Mouse (Mus musculus) embryonic facial prominence, embryonic 10.5 days (tissue): ENCODE data around the gene Krtap4-16. TPM values are rescaled to one million over a fixed set of nuclear protein-coding genes. Genes with fewer than 3 reads are reported as not detected.
"Not testable (repeated sequence)": the region's sequence is repeated elsewhere in the genome, so short reads cannot be mapped to it uniquely, and the experiment has no call there.

Source experiments
- DNase-seq: peaks from one replicate; pipeline ENCODE4 v3.0.0-alpha.2; 2017; ENCODE audit warnings: low spot score
- H3K27ac ChIP-seq: fragments of 300-500 bp; sonication (generic); replicated peaks from 2 replicates; pipeline ENCODE4 v1.5.1; 2016; ENCODE audit warnings: mild to moderate bottlenecking
- H3K27me3 ChIP-seq: fragments of 300-500 bp; sonication (generic); replicated peaks from 2 replicates; pipeline ENCODE4 v1.6.1; 2016; ENCODE audit warnings: low read depth, mild to moderate bottlenecking; ENCODE audit not compliant: poor library complexity, severe bottlenecking
- H3K36me3 ChIP-seq: fragments of 300-500 bp; sonication (generic); replicated peaks from 2 replicates; pipeline ENCODE4 v1.6.1; 2016; ENCODE audit warnings: mild to moderate bottlenecking, moderate library complexity
- H3K4me1 ChIP-seq: fragments of 300-500 bp; sonication (generic); 2 replicates; pipeline ENCODE4 v1.6.1; 2016
- H3K4me3 ChIP-seq: fragments of 300-500 bp; sonication (generic); 2 replicates; pipeline ENCODE4 v1.5.1; 2016; ENCODE audit warnings: mild to moderate bottlenecking, moderate library complexity
- H3K9me3 ChIP-seq: fragments of 300-500 bp; sonication (generic); 2 replicates; pipeline ENCODE4 v1.6.1; 2016; ENCODE audit warnings: mild to moderate bottlenecking
- WGBS: fragments of 180-500 bp; shearing (Covaris S2); methylation state at CpG from one replicate; pipeline ENCODE4 v1.1.7; 2016; 5-methylcytosine and 5-hydroxymethylcytosine counted together
- polyA plus RNA-seq: library from polyadenylated mRNA; unstranded; fragments of >200 nt; fragmentation: Nextera tagmentation; extraction: Ambion mirVana; gene quantifications from 2 replicates; pipeline ENCODE4 v1.2.1, GENCODE M21; 2016

Krtap4-16 gene
- polyA plus RNA-seq, result not detected in 2 replicates

DNA sequence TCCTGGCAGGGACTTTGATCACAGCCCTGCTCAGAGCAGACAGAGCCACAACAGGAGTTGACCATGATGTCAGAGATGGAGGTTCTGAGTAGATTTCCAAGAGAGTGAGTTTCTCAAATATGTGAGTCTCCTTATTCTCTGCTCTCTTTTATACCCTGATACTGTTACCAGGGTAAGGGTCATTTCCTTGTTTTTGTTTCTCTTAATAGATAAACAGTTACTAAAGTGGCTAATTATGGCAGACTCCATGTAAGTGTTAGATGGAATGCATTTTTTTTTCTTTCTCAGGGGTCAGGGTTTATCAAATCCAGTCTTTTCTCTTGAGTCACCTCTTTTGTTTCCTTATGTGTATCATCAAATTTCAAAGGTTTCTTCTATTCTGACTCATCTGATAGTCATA, at the start of gene Krtap4-16:
Gene Krtap4-16 (minus strand): TSS at position 101 of the 400 bp plus-strand sequence.
- no peak for DNase-seq
- H3K36me3 ChIP-seq, result no peaks in the 10 kb centered on the region
- no peaks in the 10 kb centered on the region for H3K4me1 ChIP-seq
- no peak within 1 kb of the TSS for H3K27ac ChIP-seq
- H3K4me3 ChIP-seq, result no peak within 1 kb of the TSS
- H3K27me3 ChIP-seq, result no peaks in the 10 kb centered on the region
- H3K9me3 ChIP-seq, result no peaks in the 10 kb centered on the region

DNA sequence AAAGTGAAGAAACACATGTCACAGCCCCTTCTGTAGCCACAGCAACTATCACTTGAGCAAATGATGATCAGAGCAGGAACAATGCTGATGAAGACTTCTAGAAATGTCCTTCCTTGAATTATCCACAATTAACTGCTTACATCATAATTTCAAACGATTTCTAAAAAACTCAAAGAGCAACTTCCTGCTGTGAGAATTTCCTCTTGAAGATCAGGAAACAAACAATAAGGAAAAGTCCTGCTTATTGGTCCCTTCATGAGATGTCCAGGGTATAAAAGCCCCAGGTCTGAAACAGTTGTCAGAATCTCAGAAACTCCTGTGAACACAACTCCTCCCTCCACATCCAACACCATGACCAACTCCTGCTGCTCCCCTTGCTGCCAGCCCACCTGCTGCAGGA, 27.5 kb upstream of the Krtap4-16 start, which contains the start of gene Gm11567:
Gene Gm11567 (plus strand): TSS at position 301 of the 400 bp plus-strand sequence.
- H3K27me3 ChIP-seq, H3K36me3 ChIP-seq, H3K27ac ChIP-seq, H3K9me3 ChIP-seq, H3K4me1 ChIP-seq, DNase-seq, H3K4me3 ChIP-seq: not testable (repeated sequence)
- WGBS, result 67% methylated on average over 1 of the region's 1 CpGs

DNA sequence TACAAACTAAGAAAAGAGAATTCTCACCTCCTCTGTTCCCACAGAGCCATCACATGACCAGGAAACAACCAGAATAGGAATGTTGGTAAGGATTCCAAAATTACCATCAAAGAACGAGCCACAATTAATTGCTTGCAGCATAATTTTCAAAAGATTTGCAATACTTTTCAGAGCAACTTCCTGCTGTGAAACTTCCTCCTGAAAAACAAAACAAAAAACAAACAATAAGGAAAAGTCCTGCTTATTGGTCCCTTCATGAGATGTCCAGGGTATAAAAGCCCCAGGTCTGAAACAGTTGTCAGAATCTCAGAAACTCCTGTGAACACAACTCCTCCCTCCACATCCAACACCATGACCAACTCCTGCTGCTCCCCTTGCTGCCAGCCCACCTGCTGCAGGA, 21.7 kb upstream of the Krtap4-16 start, which contains the start of gene Krtap9-1:
Gene Krtap9-1 (plus strand): TSS at position 301 of the 400 bp plus-strand sequence.
- not testable (repeated sequence) for H3K9me3 ChIP-seq, H3K27ac ChIP-seq, H3K36me3 ChIP-seq, DNase-seq, H3K4me3 ChIP-seq, H3K4me1 ChIP-seq, H3K27me3 ChIP-seq
- 71% methylated on average over 1 of the region's 1 CpGs for WGBS

- not testable (repeated sequence) for H3K36me3 ChIP-seq, H3K27me3 ChIP-seq, H3K4me3 ChIP-seq, H3K27ac ChIP-seq, H3K9me3 ChIP-seq, DNase-seq, H3K4me1 ChIP-seq
- 75% methylated on average over 1 of the region's 1 CpGs for WGBS
Observed at GRCm38 (mm10) chr11:99864176-99864575, 12.8 kb upstream of the Krtap4-16 start, which contains the start of gene Gm11559. TSS of gene Gm11559 (plus strand) at chr11:99864476.

DNA sequence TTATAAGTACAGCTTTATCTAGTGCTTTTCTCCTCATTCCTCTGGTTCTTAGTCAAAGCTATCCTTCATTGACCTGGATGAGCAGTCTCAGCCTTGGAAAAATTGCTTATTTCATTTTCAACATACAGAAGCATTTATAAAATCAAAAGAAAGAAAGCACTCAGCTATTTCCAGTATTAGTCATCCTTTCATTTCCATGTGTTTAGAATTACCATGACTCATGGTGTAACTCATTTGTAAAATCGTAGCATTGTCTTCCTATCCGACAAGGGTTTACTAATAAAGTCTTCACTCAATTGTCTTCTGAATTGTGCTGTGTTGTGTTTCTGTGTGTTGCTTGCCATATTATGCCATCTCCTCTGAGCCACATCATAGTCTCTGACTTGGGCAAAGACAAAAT, 7.4 kb upstream of the Krtap4-16 start:
- Histone ChIP-seq H3K27ac (no peak overlapping the region), H3K27me3 (no peaks in the 10 kb centered on the region), H3K4me1 (no peaks in the 10 kb centered on the region), H3K36me3 (no peaks in the 10 kb centered on the region), H3K4me3 (no peak overlapping the region), H3K9me3 (no peaks in the 10 kb centered on the region)
- WGBS, result 82% methylated on average over 2 of the region's 2 CpGs
- DNase-seq, result no peak

- Histone ChIP-seq H3K27ac (no peak within 1 kb of the TSS), H3K36me3 (no peaks in the 10 kb centered on the region), H3K4me3 (no peak within 1 kb of the TSS), H3K27me3 (no peaks in the 10 kb centered on the region), H3K4me1 (no peaks in the 10 kb centered on the region), H3K9me3 (no peaks in the 10 kb centered on the region)
- 88% methylated on average over 2 of the region's 2 CpGs for WGBS
- no peak for DNase-seq
Observed at GRCm38 (mm10) chr11:99857617-99858016, 6.2 kb upstream of the Krtap4-16 start, which contains the start of gene Gm11568. TSS of gene Gm11568 (plus strand) at chr11:99857917.

- no peak overlapping the region for H3K4me3 ChIP-seq
- H3K27ac ChIP-seq, result no peak overlapping the region
- no peaks in the 10 kb centered on the region for H3K4me1 ChIP-seq
- H3K27me3 ChIP-seq, result no peaks in the 10 kb centered on the region
- no peaks in the 10 kb centered on the region for H3K9me3 ChIP-seq
- no peaks in the 10 kb centered on the region for H3K36me3 ChIP-seq
- WGBS, result 62% methylated on average over 3 of the region's 3 CpGs
- DNase-seq, result peak; percentile 21
Observed at GRCm38 (mm10) chr11:99854121-99854520, 2.7 kb upstream of the Krtap4-16 start.

- Histone ChIP-seq H3K36me3 (no peaks in the 10 kb centered on the region), H3K9me3 (no peaks in the 10 kb centered on the region), H3K27ac (no peak overlapping the region), H3K27me3 (no peaks in the 10 kb centered on the region), H3K4me1 (no peaks in the 10 kb centered on the region), H3K4me3 (no peak overlapping the region)
- 91% methylated on average over 2 of the region's 2 CpGs for WGBS
- no peak for DNase-seq
Observed at GRCm38 (mm10) chr11:99846746-99847145, 4.7 kb downstream of the Krtap4-16 start.

DNA sequence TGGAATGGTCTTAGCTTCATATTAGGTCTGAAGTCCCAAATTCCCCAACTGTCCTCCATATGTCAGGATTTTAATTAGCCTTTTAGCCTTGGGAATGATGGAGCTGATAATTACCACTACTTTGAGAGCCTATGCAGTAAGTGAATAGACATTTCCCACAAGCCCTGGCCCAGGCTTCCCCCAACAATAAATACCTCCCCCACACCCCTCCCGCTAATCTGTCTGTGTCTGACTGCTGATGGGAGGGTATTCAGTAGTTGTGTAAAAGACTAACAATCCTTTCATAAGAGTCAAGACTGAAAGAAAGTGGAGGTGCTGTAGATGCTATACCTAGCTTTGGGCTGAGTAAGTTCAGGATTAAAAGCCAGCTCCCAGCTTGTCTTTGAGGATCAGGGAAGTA, 9.2 kb downstream of the Krtap4-16 start:
- Histone ChIP-seq H3K4me1 (no peaks in the 10 kb centered on the region), H3K9me3 (no peaks in the 10 kb centered on the region), H3K27ac (no peak overlapping the region), H3K36me3 (no peaks in the 10 kb centered on the region), H3K4me3 (no peak overlapping the region), H3K27me3 (no peaks in the 10 kb centered on the region)
- DNase-seq, result no peak
- 83% methylated on average over 1 of the region's 1 CpGs for WGBS

DNA sequence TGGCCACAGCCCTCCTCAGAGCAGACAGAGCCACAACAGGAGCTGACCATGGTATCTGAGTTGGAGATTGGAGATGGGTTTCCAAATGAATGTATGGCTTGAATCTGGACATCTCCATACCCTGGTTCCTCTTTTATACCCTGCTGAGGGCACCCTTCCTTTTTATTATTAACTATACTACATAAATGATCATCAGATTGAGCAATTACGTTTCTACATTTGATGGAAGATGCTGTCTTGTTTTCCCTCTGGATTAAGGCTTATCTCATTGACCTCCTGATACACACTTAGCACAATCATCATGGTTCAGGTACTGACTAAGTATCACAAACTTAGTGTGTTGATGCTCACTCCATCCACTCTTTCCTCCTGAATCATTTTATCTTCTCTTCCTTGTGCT, 13.4 kb downstream of the Krtap4-16 start, which contains the start of gene 2300003K06Rik:
Gene 2300003K06Rik (minus strand): TSS at position 101 of the 400 bp plus-strand sequence.
- Histone ChIP-seq H3K36me3 (no peaks in the 10 kb centered on the region), H3K4me3 (no peak within 1 kb of the TSS), H3K27me3 (no peaks in the 10 kb centered on the region), H3K27ac (no peak within 1 kb of the TSS), H3K9me3 (no peaks in the 10 kb centered on the region), H3K4me1 (no peaks in the 10 kb centered on the region)
- 78% methylated on average over 1 of the region's 1 CpGs for WGBS
- DNase-seq, result no peak

DNA sequence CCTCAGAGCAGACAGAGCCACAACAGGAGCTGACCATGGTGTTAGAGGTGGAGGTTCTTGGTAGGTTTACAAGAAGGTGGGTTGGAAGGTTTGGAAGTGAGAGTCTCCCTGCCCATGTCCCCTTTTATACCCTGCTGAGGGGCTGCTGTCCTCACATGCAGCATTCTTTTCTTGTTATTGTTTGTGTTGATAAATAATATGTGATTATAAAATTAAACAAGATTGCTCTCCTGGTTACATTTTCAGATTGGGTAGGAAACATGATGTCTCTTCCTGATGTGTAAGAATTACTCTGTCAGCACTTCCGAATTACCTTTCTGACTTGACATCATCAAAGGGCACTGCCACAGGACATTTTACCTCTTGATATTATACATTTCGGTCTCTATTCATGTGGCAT, 35.8 kb downstream of the Krtap4-16 start, which contains the start of gene Gm11564:
Gene Gm11564 (minus strand): TSS at position 101 of the 400 bp plus-strand sequence.
- H3K9me3 ChIP-seq, DNase-seq, H3K36me3 ChIP-seq, H3K27me3 ChIP-seq, H3K4me1 ChIP-seq, H3K27ac ChIP-seq, H3K4me3 ChIP-seq: not testable (repeated sequence)
- WGBS, result 78% methylated on average over 2 of the region's 2 CpGs

- not testable (repeated sequence) for H3K36me3 ChIP-seq, H3K9me3 ChIP-seq, H3K27me3 ChIP-seq, DNase-seq, H3K4me1 ChIP-seq, H3K27ac ChIP-seq, H3K4me3 ChIP-seq
Observed at GRCm38 (mm10) chr11:99809792-99810191, 41.6 kb downstream of the Krtap4-16 start, which contains the start of gene Krtap4-13. TSS of gene Krtap4-13 (minus strand) at chr11:99809892.

DNA sequence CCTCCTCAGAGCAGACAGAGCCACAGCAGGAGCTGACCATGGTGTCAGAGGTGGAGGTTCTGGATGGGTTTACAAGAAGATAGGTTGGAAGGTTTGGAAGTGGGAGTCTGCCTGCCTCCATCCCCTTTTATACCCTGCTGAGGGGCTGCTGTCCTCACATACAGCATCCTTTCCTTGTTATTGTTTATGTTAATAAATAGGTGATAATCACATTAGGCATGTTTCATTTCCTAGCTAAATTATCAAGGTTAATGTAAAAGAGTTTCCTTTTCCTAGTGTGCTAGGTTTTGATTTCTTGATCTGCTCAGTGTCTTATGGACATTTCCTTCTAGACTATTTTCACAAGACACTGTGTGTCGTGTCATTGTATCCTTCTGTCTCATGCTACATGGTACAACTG, 47.1 kb downstream of the Krtap4-16 start, which contains the start of gene Gm11554:
Gene Gm11554 (minus strand): TSS at position 101 of the 400 bp plus-strand sequence.
- DNase-seq, result not testable (repeated sequence)
- no CpG with 5 or more reads among the region's 1 CpGs for WGBS

More for the DNA sequence above, 47.1 kb downstream of the Krtap4-16 start, which contains the start of gene Gm11554:
- not testable (repeated sequence) for H3K4me1 ChIP-seq, H3K36me3 ChIP-seq, H3K27ac ChIP-seq, H3K4me3 ChIP-seq, H3K27me3 ChIP-seq, H3K9me3 ChIP-seq
